Mouse (Mus musculus) megakaryocyte, embryonic 14.5 days (primary cell): ENCODE measurements at regions not wholly inside any gene's neighbourhood (a gene's known extent, or its start where the extent isn't known, plus 50 kb on each side); places are given as distances from the start of the nearest gene placed in this dataset.

Experiments used
- H3K27me3 ChIP-seq: replicated peaks from 2 replicates; pipeline ENCODE3; 2012; ENCODE audit warnings: inconsistent platforms
- H3K36me3 ChIP-seq: replicated peaks from 2 replicates; pipeline ENCODE3; 2012; ENCODE audit warnings: low read length, inconsistent platforms, mixed read lengths
- H3K4me1 ChIP-seq: 2 replicates; pipeline ENCODE4 v1.6.1; 2012; ENCODE audit warnings: inconsistent platforms
- H3K4me3 ChIP-seq: replicated peaks from 2 replicates; pipeline ENCODE3; 2012; ENCODE audit warnings: moderate library complexity, mild to moderate bottlenecking, inconsistent platforms
- H3K9me3 ChIP-seq: 2 replicates; pipeline ENCODE4 v1.6.1; 2012; ENCODE audit warnings: inconsistent platforms
- FLI1 ChIP-seq: IDR thresholded peaks from 2 replicates; pipeline ENCODE4 v1.6.1; 2012; ENCODE audit warnings: low read length, inconsistent platforms, mixed read lengths
- GATA1 ChIP-seq: IDR thresholded peaks from 3 replicates; pipeline ENCODE4 v1.6.1; 2012; ENCODE audit warnings: mixed read lengths, low read length, inconsistent platforms, borderline replicate concordance

DNA sequence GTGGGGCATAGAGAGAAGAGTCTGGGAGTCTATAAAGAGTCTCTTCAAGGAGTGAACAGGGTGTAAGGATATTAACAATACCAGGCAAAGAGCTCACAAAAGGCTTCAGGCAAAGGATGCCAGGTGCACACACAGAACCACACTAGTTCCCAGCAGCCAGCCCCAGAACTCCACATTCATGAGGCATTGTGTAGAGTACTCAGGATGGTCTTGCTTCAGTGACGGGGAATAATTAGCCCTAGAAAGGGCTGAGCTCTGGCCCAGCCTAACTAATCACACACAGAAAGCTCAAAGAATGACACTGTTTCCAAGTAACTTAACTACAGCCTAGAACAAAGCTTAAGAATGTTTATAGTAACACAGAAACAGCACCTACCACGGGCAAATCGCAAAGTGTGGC, 428.2 kb downstream of the Ate1 start:
- Histone ChIP-seq H3K4me1 (no peaks in the 10 kb centered on the region), H3K36me3 (no peaks in the 10 kb centered on the region), H3K27me3 (no peaks in the 10 kb centered on the region), H3K9me3 (peaks cover 21% of the 10 kb centered on the region), H3K4me3 (no peak overlapping the region)
- TF ChIP-seq FLI1 (no peak), GATA1 (no peak)

DNA sequence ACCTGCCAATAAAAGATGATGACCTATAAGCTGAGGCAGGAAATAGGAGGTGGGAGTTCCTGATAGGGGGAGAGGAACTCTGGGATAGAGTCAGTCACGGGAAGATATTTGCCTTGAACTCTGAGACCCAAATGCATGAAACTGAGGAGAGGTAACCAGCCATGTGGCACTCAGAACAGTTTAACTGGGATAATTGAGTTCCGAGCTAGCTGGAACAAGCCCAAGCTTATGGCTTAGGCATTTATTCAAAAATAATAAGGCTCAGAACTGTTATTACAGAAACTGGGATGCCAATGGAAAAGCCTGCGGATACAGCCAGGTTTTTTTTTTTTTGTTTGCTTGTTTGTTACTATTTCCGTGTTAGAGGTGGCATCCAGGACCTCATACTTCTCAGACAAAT, 425.0 kb downstream of the Ate1 start:
- no peaks in the 10 kb centered on the region for H3K4me1 ChIP-seq
- H3K36me3 ChIP-seq: no peaks in the 10 kb centered on the region
- H3K4me3 ChIP-seq: no peak overlapping the region
- peaks cover 23% of the 10 kb centered on the region; the same call in 1 of the 2 replicates for H3K9me3 ChIP-seq
- no peak for TF ChIP-seq FLI1
- TF ChIP-seq GATA1: no peak
- H3K27me3 ChIP-seq: no peaks in the 10 kb centered on the region

DNA sequence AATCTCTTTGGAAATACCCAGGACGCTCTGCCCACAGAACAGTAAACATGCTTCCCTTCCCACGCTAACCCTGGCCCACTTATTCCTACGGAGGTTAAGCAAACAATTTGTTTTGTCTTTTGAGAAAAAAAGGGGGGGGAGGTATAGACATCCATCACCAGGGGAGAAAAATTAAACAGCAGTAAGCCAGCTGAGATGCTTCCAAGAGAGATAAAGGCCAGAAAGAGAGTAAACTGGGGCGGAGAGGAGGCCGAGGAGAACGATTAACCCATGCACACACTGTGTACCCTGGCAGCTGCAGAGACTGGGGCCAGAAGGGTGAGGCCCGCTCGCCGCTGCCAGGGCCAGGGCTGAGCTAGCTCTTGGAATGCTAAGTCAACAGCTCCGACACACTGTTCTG, 421.6 kb downstream of the Ate1 start:
- Histone ChIP-seq H3K27me3 (no peaks in the 10 kb centered on the region), H3K36me3 (no peaks in the 10 kb centered on the region), H3K4me3 (no peak overlapping the region), H3K9me3 (peaks cover 27% of the 10 kb centered on the region; the same call in 1 of the 2 replicates), H3K4me1 (no peaks in the 10 kb centered on the region)
- TF ChIP-seq FLI1: no peak

DNA sequence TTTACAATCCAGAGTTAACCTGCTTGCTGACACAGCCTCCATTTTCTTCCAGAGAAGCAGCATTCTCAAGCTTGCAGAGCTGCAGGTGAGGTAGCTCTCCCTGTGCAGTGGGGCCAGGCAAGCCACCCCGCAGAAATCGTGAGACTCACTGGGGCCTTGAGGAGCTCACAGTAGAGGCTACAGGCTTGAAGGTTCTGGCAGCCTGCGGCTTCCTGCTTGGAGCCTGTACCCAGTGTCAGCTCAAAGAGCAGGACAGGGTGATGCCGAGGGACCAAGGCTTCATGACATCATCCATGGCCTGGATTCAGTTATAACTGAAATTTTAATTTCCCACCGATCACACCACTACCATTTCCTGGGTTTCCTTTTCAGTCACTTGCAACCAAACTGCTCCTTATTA, 417.5 kb downstream of the Ate1 start:
- Histone ChIP-seq H3K27me3 (no peaks in the 10 kb centered on the region), H3K4me1 (no peaks in the 10 kb centered on the region), H3K4me3 (no peak overlapping the region), H3K36me3 (no peaks in the 10 kb centered on the region), H3K9me3 (peaks cover 46% of the 10 kb centered on the region)
- no peak for TF ChIP-seq GATA1
- TF ChIP-seq FLI1: no peak

DNA sequence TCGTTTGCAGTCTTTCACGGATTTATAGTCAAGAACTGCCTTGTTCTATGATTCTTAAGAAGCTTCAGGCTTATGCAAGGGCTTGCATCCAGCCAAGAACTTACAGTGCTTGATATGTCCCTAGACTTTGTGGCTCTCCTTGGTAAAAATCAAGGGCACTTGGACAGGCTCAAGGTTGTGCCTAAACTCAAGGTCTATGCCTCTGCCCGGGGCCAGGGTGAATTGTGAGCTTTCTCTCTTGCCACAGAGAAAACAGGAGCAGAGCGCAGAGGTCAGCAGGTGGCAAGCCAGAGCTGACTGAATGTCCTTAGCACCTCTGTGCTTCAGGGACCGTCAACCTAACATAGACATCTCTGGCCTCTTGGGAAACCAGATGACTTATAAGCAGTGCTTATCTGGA, 413.2 kb downstream of the Ate1 start:
- Histone ChIP-seq H3K27me3 (no peaks in the 10 kb centered on the region), H3K4me3 (no peak overlapping the region), H3K36me3 (no peaks in the 10 kb centered on the region), H3K4me1 (no peaks in the 10 kb centered on the region), H3K9me3 (peaks cover 45% of the 10 kb centered on the region)
- TF ChIP-seq GATA1 (no peak), FLI1 (no peak)

- Histone ChIP-seq H3K9me3 (peaks cover 45% of the 10 kb centered on the region), H3K27me3 (no peaks in the 10 kb centered on the region), H3K36me3 (no peaks in the 10 kb centered on the region), H3K4me1 (no peaks in the 10 kb centered on the region), H3K4me3 (no peak overlapping the region)
- no peak for TF ChIP-seq GATA1
Measured at GRCm38 (mm10) chr7:130108362-130108761, 411.8 kb downstream of the Ate1 start.
